Mouse (Mus musculus): ENCODE data around the gene Orai2. TPM values are rescaled to one million over a fixed set of nuclear protein-coding genes. Genes with fewer than 3 reads are reported as not detected.

Gene Orai2
- total RNA-seq (2023), result 58.7 to 73.7 TPM (median 62.0 TPM) in 4 replicates

DNA sequence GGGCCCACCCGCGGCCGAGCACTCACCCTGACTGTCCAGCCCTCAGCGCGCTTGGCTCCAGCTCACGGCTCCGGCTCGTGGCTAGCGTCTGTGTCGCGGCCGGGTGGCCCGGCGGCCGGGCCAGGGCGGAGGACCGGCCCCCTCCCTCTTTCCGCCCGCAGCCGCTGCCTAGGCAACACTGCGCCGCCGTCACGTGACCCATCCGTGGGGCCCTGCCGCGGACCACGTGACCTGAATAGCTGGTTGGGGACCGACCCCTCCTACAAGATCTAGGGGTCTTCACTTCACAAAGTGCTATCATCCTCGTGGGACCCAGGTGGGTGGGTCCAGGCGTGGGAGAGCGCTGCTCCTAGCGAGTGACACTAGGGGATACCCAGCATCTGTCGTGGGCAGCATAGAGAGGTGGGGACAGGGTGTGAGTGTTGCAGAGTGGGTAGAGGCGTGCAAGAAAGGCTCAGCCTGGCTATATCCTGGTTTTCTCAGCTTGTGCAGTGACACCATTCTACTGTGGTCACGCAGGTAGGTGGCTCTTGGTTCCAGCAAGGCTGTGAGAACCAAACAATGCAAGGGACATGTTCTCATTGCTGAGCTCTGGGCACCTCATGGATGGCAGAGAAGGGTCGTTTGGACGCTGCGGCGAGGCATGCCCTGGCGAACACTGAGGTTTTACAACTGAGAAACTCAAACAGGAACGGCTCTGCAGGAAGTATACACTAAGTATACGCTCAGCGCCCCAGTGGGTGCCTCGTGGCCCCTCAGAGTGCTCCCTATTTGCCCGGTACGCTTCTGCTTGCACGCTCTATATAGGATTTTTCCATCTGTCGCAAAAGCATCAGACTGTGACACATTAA is at the start of gene Orai2:
TSS of gene Orai2 (minus strand) at position 202 of the 851 bp plus-strand sequence.

DNA sequence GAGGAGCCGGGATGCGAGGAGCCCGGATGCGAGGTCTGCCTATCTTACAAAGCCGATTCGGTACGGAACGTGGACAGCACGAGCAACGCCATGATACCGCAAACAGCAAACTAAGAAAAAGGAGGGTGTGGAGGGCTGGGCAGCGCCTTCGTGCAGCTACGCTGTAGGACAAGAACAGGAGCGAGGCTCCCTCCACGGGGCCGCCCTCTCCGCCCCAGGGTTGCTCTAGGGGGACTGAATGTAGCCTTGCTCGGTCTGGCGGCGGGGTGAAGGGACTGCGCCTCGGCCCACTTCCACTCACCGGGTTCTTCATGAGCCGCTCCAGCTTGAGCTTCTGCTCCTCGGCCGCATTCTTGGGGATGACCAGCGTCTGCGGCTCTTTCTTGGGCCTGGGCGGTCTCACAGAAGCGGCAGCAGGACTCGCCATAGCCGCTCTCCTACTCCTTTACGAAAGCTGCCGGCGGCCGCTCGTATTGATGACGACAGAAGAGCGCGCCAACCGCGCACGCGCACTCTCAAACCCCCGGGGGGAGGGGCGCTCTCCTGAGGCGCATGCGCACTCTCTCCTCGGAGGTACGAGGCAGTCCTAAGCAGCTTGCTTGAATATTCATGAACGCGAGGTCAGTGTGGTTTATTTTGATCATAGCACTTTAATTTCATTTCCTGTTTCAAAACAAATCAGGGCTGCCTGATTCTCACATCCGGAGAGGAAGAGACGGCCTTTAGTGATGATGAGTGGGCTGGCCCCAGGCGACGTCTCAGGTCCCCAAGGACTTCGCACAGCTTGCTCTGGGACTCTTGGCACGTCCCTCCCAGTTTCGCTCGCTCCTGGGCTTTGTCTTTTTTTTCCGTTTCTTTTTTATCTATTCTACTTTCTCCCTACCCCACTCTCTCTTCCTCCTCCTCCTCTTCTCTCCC is 28.2 kb upstream of the Orai2 start, which contains the start of gene Prkrip1:
TSS of gene Prkrip1 (minus strand) at position 490 of the 918 bp plus-strand sequence.

DNA sequence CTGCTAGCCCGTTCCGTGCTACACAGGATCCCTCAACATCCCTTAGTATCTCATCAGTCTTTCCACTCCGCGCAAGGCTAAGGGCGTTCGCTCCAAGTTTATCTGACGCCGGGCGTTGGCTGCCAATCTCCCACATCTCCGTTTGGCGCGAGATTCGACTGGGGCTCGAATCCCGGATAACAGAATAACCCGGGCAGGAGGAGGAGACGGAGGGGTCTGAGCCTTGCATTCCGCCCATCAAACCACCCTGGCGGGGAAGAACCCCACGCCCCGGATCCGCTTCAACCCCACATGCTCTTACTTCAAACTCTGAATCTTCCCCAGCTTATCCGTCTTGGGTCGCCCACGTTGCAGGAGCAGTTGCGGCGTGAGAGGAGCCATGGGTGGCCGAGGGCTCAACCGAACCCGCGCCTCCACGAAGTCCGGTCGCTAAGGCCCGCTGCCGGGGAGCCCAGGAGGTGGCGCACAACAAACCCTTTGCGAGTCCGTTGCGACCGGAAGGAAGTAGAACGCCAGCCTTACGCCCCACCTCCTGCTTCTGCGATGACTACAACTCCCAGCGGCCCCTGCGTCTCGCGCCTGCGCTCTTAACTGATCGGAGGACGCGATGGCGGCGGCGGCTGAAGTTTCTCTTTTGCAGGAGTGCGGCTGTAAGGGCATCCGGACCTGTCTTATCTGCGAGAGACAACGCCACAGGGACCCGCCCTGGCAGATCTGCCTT is 34.8 kb downstream of the Orai2 start, which contains the start of the genes Lrwd1 and Alkbh4:
TSS of gene Lrwd1 (minus strand) at position 504 of the 721 bp plus-strand sequence.
TSS of gene Alkbh4 (plus strand) at position 576 of the 721 bp plus-strand sequence.

GRCm38 (mm10) chr5:136115891-136116783 is 54.4 kb downstream of the Orai2 start, which contains the start of gene Polr2j:
Gene Polr2j (plus strand): TSS chr5:136116631.

Other genes starting within 250 kb of the Orai2 start
- gene Ywhag, start 236.1 kb downstream of the Orai2 start, total RNA-seq (2023), result 79.7 to 98.2 TPM (median 86.5 TPM) in 4 replicates
- 0.51 to 2.4 TPM (median 1.3 TPM) in 4 replicates for gene Ssc4d, start 196.2 kb downstream of the Orai2 start, total RNA-seq (2023)
- gene Zp3, start 190.6 kb downstream of the Orai2 start, total RNA-seq (2023), result not detected in 4 replicates
- gene Dtx2, start 175.9 kb downstream of the Orai2 start, total RNA-seq (2023), result 31.2 to 37.8 TPM (median 33.0 TPM) in 4 replicates
- gene Upk3b, start 132.2 kb downstream of the Orai2 start, total RNA-seq (2023), result 0.54 to 1.0 TPM (median 0.61 TPM) in 4 replicates
- not detected in 4 replicates for gene Upk3bl, start 116.2 kb downstream of the Orai2 start, total RNA-seq (2023)
- gene Rasa4, start 86.8 kb downstream of the Orai2 start, total RNA-seq (2023), result 14.8 to 21.8 TPM (median 18.1 TPM) in 4 replicates
- 54.5 to 72.5 TPM (median 67.0 TPM) in 4 replicates for gene Polr2j, start 54.1 kb downstream of the Orai2 start, total RNA-seq (2023)
- gene Lrwd1, start 34.6 kb downstream of the Orai2 start, total RNA-seq (2023), result 26.5 to 30.0 TPM (median 27.8 TPM) in 4 replicates
- gene Alkbh4, start 34.6 kb downstream of the Orai2 start, total RNA-seq (2023), result 8.9 to 15.0 TPM (median 10.9 TPM) in 4 replicates
- 19.6 to 44.4 TPM (median 36.7 TPM) in 4 replicates for gene Prkrip1, start 28.2 kb upstream of the Orai2 start, total RNA-seq (2023)
- gene Sh2b2, start 75.8 kb upstream of the Orai2 start, total RNA-seq (2023), result 15.2 to 18.6 TPM (median 15.7 TPM) in 4 replicates